Mouse (Mus musculus) CH12.LX (cell line): ENCODE data around the gene Zbbx.

Source experiments
- CHD2 ChIP-seq: IDR thresholded peaks from 2 replicates; pipeline ENCODE4 v1.6.1; 2011; ENCODE audit warnings: low read length, improper control_type of control experiment
- CTCF ChIP-seq, 2 experiments: IDR thresholded peaks in 1 of 2; conservative IDR thresholded peaks in 1 of 2; 2 replicates each; pipeline ENCODE4 v1.5.1; 2011 to 2012; ENCODE audit warnings: low read depth in 2 of 2, low read length in 2 of 2, improper control_type of control experiment in 1 of 2, inconsistent platforms in 1 of 2, mild to moderate bottlenecking in 1 of 2, moderate library complexity in 1 of 2
- ELF1 ChIP-seq: IDR thresholded peaks from 2 replicates; pipeline ENCODE4 v1.6.1; 2014; ENCODE audit warnings: low read depth, mild to moderate bottlenecking, inconsistent platforms, low read length, improper control_type of control experiment
- EP300 ChIP-seq: IDR thresholded peaks from 2 replicates; pipeline ENCODE4 v1.6.1; 2011; ENCODE audit warnings: low read length, improper control_type of control experiment
- MAX ChIP-seq: IDR thresholded peaks from 2 replicates; pipeline ENCODE4 v1.6.1; 2011; ENCODE audit warnings: low read length, improper control_type of control experiment
- MEF2A ChIP-seq: IDR thresholded peaks from 2 replicates; pipeline ENCODE4 v1.6.1; 2014; ENCODE audit warnings: low read depth, mild to moderate bottlenecking, inconsistent platforms, low read length, improper control_type of control experiment, borderline replicate concordance
- POLR2A ChIP-seq: IDR thresholded peaks from 2 replicates; pipeline ENCODE4 v1.6.1; 2011; ENCODE audit warnings: low read depth, mild to moderate bottlenecking, improper control_type of control experiment, low read length
- POLR2AphosphoS2 ChIP-seq: IDR thresholded peaks from 2 replicates; pipeline ENCODE4 v1.6.1; 2011; ENCODE audit warnings: low read depth, low read length, improper control_type of control experiment
- ZNF384 ChIP-seq: IDR thresholded peaks from 2 replicates; pipeline ENCODE4 v1.6.1; 2012; ENCODE audit warnings: low read depth, low read length, improper control_type of control experiment, inconsistent platforms

GRCm38 (mm10) chr3:75164838-75165496 is at the start of gene Zbbx:
- no peak for TF ChIP-seq CTCF (conservative IDR thresholded peaks at IDR 0.05 in 1 of 2, IDR thresholded peaks at IDR 0.05 in 1 of 2; ENCODE audit: low read depth in 2 of 2, low read length in 2 of 2)
- TF ChIP-seq EP300, result no peak
- TF ChIP-seq MEF2A, result no peak
- TF ChIP-seq POLR2AphosphoS2, result no peak
- TF ChIP-seq CHD2, result no peak
- TF ChIP-seq POLR2A, result no peak
- no peak for TF ChIP-seq MAX
- TF ChIP-seq ZNF384, result no peak
- TF ChIP-seq ELF1, result no peak
